Mouse (Mus musculus) adrenal gland (tissue): Measurements from ENCODE around the gene Slc35c1.
"Not testable (repeated sequence)": the region's sequence is repeated elsewhere in the genome, so short reads cannot be mapped to it uniquely, and the experiment has no call there.

Experiments used
- intact Hi-C: fragments of 180-260 bp; cut with DNase I; formaldehyde crosslinking; loops from one replicate; pipeline ENCODE4 v1.15.1; 2025

Slc35c1 gene

DNA sequence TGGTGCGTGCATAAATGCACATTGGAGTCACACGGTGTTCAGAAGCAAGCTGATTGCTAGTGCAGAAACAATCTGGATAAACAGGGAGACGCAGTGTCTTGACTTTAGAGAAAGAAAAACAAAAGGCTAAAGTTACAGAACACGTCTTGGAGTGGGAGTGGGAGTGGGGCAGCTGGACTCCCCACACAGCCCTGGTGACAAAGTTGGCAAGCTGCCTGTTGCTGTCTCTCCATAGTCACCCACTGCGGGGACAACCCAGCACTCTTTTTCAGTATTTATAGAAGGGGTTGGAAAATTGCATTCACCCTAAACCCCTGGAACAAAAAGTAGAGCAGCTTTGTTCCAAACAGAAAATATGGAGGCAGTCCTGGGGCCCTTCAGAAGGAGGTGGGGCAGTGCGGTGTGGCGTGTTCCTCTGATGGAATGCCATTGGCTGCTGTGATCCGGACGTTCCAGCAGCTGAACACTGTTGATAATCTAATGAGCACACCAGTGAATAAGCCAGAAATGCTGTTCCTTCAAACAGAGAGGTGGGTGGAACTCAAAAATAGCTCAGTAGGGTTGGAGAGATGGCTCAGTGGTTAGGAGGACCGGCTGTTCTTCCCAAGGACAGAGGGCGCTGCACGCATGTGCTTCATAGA is 17.5 kb upstream of the Slc35c1 start:
- intact Hi-C loops: no loop called here

DNA sequence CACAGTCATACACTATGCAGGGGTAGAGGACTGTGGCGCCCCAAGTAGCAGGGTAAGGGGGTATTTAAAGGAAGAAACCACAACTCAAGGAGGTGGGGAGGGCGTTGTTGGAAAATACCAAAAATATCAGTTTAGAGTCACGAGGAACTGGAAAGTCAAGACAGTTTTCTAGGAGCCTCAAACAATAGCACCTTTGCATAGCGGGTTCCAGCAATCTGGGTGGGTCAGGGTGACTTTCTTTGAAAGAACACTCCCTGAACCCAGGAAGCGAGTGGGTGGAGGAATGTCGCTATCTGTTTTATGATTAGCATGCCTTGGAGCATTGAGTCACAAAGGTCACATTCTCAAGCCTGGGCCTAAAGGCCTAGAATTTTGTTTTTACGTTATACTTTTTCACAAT is 16.2 kb upstream of the Slc35c1 start:
- intact Hi-C loops: not testable (repeated sequence)

DNA sequence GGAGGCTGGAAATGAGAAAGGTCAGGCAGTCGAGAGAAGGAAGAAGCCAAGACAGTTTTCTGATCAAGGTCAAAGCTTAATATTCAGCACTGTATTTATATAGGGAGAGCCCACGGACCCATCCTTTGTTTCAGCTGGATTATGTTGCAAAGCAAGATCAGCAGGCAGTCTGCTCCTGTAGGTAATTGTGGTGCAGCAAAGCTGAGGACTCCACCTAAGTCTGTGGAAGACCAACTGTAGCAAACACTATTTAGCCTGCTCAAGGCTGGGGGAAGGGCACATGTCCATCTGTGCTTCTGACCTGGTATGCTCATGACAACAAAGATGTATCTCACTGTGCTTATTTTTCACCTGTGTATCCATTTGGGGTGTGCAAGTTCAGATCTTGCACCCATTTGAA is 15.4 kb upstream of the Slc35c1 start:
- intact Hi-C loops: no loop called here

DNA sequence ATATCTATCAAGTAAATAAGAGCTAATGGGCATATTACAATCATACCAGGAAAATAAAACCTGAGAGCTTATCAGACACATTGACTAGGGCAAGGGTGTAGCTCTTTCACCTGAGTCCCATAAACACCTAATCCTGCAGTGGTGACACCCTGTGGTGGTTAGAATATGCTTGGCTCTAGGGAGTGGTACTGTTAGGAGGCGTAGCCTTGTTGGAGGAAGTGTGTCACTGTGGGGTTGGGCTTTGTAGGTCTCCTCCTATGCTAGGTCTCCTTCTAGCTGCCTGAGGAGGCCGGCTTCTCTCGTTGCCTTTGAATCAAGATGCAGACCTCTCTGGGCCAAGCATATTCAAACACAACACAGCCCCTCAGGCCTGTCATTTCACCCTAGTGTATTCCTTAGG is 14.6 kb upstream of the Slc35c1 start:
- intact Hi-C loops: no loop called here

DNA sequence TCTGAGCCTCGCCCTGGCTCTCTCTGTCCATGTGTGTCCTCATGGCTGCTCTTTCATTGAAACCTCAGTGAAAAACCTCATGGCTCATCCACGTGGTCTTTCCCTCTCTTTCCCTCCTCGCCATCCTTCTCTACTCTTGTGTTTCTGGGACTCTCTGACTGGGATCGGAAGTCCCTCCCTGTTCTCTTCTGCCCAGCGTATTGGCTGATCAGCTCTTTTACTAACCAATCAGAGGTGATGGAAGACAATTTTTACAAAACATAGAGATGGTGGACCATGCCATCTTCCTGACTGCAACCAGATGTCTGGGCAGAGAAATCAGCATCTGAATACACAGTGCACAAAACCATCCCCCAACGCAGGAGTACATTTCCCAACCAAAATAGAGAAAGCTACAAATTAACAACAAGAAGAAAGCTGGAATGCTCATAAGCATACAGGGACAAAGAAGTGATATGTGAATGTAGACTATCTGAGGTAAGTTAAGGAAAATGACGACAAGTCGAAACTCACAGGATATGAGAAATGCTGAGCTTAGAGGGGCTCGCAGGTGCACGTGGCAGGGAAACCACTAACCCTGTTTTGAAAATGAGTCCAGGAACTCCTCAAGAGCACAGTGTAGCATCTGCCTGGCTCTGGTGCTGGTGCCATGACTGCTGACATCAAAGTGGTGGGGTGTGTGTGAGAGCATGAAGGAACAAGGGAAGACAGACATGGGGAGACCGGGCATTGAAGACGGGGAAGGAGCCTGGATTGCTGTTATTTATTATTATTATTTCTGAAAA is 11.7 kb upstream of the Slc35c1 start:
- intact Hi-C loops: no loop called here

DNA sequence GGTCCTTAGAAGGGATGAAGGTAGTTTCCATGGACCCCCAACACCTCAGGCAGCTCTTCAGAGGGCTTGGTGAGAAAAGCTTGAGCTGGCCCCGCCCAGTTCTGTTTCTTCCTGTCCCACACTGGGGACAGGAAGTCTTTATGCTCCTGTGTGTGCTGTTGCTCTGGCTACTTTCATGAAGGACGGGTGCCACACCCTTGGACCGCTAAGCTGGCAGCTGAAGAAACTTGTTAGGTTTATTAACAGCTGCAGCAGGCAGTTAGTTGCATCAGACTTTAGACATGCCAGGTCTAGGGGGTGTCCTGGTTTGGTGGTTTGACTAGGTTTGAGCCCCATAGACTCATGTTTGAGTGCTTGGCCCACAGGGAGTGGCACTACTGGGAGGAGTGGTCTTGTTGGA is 4.4 kb upstream of the Slc35c1 start:
- intact Hi-C loops: no loop called here

DNA sequence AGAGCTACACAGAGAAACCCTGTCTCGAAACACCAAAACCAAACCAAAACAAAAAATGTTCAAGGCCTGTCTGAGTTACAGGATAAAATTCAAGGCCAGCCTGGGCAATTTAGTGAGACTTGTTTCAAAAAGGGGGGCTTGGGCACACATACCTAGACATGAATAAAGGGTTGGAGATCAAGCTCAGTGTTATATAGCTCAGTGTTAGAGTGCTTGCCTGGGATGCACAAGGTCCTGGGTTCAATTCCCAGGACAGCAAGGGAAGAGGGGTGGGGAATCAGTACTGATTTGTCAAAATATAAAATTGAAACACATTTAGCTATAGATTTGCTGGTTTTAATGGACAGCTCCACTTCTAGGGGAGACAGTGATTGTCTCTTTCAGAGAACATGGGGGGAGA is 877 bp upstream of the Slc35c1 start:
- intact Hi-C loops: no loop called here

DNA sequence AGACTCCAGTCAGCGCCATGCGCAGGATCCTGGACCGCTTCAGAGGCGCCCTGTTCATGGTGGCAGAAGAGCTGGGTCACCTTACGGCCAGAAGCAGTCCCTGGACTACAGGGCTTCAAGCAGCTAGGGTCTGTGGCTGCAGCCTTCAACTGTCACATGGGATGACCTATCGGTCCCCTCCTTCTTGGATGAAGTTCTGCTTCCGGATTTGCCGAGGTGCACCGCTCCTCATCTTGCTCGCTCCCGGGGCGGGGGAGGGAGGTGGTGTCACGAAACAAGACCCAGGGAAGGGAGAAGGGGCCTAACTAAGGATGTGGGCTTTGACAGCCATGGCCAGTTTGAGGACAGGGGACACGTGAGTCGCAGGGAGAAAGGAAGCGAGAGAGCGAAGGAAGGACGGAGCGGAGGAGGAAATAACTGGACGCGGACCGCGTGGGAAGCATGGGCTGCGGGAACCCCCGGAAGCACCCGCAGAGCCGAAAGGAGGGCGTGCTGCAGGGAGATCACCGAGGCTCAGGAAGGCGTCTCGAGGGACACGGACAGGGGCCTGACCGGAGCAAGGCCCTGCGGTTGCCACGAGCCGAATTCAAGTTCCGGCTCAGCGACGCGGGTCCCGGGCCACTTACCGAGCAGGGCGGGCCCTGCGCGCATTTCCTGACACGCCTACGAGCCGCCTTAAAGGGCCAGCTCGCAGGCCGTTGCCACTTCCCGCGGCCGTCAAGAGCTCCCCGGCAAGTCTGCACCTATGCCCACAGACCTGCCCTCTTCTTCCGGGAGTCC is 1.0 kb downstream of the Slc35c1 start:
- intact Hi-C loops: no loop called here

DNA sequence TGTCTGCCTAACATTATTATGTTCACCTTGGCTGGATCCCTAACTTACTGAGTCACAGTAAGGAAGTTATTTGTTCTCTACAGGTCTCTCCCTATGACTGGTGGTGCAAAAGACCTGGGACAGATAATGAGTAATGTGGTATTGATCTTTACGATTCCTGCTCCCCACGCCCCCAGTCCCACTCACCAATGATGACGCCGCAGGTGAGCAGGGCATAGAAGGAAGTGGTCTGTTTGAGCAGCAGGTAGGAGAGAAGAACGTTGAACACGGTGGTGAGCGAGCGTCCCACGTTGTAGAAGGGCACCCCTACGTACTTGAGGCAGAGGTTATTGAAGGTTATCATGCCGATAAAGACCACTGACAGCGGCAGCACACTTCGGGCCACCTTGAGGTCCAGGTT is 1.9 kb downstream of the Slc35c1 start:
- intact Hi-C loops: no loop called here

DNA sequence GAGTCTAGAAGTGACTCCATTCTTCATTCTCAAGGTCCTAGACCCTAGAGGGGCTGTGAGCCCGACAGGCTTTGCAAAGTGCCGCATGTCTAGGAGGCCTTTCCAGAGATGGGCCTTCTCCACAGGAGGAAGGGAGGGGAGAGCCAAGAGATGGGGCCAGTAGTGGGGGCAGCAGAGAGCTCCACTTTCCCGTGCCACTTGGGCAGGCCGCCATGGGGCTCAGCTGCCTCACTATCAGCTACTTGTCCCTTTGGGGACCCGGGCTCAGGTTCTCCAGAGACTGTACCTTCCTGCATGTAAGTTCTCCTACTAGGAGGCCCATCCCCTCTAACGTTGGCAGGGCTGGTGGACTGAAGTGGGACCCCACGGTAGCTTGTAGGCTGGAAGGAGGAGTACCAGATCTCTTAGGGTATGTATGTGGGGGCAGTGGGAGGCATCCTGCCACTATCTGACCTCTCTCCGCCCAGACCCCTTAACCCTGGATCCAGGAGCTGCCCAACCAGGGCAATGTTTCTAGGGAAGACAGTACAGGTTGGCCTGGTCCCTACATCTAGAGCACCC is 3.3 kb downstream of the Slc35c1 start:
- intact Hi-C loops: no loop called here

DNA sequence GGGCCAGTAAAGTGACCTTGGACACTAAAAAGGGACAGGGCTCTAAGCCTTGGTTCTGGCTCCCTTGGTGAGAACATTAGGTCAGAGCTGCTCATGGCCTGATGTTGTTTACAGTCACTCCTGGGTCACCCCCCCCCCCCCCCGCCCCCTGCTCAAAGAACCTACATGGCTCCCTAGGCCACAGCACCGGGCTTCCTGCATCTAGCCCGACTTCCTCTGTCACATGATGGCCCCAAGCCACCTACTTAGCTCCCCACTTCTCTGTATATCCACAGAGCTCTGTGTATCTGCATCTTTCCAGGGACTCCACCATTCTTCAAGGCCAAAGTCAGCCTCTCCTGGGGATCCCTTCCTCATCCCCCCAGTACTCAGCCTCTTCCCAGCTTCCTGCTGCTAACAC is 4.6 kb downstream of the Slc35c1 start:
- intact Hi-C loops: no loop called here

DNA sequence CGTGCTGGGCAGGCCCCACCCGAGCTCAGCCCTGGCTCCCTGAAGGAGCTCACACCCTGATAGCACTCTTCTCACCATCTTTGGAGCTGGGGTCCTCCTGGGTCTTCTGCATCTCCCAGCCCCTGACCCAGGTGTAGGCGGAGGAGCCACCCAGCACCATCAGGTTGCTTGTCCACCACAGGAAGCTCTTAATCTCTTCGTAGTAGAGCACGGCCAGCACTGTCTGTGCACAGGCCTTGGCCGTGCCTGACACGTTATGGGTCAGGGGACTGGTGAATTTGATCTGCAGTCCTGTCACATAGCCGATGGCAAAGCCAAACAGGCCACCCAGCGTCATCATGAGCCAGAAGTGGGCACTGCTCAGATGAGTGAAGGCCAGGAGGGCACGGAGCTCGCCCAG is 6.2 kb downstream of the Slc35c1 start:
- intact Hi-C loops: no loop called here

DNA sequence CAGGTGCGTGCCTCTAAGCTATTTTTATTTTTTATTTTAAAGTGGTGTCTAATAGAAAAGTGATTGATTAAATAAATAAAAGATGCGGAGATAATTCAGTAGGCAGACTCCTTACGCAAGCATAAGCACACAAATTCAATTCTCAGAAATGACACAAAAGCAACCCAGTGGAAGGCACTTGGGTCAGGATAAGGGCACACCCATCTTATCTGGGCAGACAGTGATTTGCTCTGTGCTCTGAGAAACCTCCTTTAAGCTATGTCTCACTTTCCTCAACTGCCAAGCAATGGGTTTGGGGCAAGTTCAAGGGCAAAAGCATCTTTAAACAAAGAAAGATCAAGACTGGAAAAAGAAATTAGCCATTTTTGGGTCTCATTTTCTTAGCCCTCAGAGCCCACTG is 9.2 kb downstream of the Slc35c1 start:
- intact Hi-C loops: no loop called here

DNA sequence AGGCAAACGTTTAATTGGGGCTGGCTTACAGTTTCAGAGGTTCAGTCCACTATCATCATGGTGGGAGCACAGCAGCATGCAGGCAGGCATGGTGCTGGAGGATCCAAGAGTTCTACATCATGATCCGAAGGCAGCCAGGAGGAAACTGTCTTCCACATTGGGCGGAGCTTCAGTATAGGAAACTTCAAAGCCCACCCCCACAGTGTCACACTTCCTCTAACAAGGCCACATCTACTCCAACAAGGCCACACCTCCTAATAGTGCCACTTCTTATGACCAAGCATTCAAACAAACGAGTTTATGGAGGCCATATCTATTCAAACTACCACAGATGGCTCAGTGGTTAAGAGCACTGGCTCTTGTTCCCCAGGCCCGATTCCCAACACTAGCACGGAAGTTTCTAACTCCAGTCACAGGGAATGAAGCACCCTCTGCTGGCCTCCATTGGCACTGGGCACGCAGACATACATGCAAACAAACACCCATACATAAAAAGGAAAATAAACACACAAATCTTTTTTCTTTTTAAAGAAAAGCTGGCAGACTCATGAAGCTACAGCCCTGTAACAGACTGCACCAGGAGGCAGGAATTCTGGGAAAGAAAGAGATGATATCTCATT is 13.1 kb downstream of the Slc35c1 start:
- intact Hi-C loops: no loop called here

DNA sequence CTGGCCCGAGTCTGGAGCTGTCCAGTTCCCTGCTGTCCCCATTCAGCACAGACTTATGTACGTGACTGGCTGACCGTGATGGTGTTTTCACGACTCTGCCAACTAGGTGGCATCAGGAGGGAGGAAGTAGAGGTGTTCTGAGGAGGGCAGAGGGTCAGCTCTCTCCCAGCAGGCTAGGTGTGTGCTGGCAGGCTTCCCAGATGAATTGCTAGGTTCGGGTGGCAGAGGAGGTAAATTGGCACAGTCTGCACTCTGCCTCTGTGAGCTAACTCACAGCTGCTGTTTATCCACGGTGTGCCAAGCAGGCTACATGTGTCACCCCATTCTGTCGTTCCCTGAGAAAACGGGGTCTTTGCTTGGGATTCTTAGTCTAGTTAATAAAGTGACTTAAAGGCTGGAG is 13.7 kb downstream of the Slc35c1 start:
- intact Hi-C loops: no loop called here

DNA sequence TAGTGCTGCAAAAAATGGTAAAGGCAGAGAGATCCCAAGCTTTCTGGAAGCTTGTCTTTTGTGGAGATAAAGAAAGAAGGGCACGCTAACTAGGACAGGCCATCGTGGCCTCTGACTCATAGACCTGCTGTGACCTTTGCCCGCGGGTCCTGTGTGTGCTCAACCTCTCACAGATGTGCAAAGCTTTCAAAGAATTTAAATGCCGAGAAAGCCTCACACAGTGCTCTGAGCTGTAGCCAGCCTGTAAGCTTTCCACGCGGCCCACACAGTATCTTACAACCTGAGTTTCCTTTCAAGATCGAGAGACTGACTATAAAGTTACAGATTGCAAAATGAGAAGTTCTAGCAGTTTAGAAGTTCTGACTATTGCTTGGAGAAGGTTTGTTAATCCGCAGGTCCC is 14.4 kb downstream of the Slc35c1 start:
- intact Hi-C loops: no loop called here

DNA sequence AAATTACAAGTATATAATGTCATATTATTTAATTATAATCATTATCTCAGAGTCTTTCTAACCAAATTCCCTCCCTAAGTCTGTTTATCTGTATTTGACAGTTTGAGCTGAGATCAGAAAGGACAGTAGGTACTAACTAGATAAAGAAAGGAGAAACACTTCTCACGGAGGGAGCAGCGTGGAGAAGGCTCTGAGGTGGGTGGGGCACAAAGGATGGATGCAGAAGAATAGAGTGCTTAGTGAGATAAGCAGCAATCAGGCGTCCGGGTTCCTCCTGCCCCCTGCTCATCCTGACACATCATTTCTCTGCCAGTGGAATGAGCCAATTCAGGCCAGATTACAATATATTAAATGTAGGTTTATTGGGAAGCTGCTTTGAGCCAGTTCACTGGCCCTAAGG is 16.0 kb downstream of the Slc35c1 start:
- intact Hi-C loops: loop anchor here (5.0 kb wide), 1 partner anchor 147 kb away; no protein-coding TSS in a partner anchor

DNA sequence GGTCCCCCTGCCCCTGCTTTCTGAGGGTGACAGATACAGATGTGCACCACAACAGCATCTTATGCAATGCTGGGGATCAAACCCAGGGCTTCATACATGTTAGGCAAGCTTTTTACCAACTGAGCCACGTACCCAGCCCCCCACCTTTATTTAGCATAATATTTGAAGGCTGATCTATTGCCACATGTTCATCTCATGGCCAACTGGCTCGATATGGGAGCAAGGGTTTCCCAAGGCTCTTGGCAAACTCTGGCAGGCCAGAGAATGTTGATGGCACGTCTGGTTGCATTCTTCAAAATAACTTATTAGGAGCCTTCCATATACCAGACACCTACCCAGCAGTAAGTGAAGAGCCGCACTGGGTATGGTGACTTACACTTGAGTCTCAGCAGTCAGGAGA is 17.0 kb downstream of the Slc35c1 start:
- intact Hi-C loops: loop anchor here (5.0 kb wide), 1 partner anchor 146 kb away; no protein-coding TSS in a partner anchor

DNA sequence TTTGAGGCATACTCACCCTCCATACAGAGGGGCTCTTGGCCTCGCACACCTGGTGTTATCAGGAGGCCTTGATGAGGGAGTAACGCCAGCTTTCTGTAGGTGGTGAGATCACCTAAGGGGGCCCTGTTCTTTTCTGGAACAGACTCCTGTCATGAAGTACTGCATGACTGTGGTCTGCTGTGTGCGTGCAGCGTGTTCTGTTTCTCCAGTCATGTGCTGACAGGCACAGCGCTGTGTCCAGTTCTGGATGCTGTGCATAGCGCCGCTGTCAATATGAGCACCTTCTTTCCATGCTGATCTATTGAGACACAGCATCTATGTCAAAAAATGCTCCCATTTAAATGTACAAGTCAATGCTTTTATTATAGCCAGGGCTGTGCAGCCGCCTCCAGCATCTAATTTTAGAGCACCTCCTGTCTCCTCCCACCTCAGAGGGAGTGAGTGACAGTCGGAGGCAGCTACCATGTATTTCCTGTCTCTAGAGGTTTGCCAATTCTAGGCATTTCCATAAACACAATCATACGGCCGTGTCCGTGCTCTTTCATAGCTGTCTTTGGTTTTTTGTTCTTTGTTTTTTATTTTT is 17.8 kb downstream of the Slc35c1 start:
- intact Hi-C loops: loop anchor here (5.0 kb wide), 1 partner anchor 145 kb away; no protein-coding TSS in a partner anchor

DNA sequence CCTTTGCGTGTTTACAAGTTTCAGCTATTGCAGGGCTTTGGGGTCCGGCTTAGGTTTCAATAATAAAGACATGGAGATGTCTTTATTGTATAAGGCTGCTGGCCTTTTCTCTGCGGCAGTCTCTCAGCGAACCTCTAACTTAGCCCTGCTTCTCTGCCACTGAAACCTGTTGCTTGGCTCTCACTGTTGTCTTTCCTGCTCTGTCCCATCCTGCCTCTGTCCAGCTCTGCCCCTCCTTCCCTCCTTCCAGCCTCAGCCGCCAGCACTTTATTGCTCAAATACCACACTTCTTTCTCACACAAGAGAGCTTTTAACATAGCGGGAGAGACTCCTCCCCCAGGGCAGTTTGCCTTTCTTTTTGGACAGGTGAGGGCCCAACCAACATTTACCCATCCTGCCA is 19.9 kb downstream of the Slc35c1 start:
- intact Hi-C loops: loop anchor here (5.0 kb wide), 1 partner anchor 143 kb away; no protein-coding TSS in a partner anchor

DNA sequence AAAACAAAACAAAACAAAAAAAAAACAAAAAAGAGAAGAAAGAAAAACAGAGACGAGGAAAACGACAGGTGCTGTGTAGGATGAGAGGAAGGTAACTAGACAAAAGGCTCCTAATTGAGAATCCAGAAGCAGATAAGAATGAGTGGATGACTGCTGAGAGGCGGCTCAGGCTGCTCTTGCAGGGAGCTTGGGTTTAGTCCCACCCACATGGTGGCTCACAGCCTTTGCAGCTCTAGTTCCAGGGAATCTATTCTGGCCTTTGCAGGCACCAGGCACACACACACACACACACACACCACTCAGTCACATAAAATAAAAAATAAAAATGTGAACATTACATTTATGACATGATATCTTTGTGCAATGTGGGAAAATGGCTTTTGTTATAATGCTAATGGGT is 21.8 kb downstream of the Slc35c1 start:
- intact Hi-C loops: no loop called here
